Mouse (Mus musculus) lung, adult 2 months (tissue): Measurements from ENCODE around the gene Gm10310.

Source experiments
- CTCF ChIP-seq: fragments of 200-500 bp; IDR thresholded peaks from 2 replicates; pipeline ENCODE4 v1.5.1; 2011; ENCODE audit warnings: mild to moderate bottlenecking, low read length, control low read depth; ENCODE audit not compliant: insufficient read depth
- POLR2A ChIP-seq: fragments of 200-500 bp; IDR thresholded peaks from 2 replicates; pipeline ENCODE4 v1.6.1; 2011; ENCODE audit warnings: low read depth, mild to moderate bottlenecking, control low read depth, low read length, borderline replicate concordance; ENCODE audit errors: extremely low read depth

DNA sequence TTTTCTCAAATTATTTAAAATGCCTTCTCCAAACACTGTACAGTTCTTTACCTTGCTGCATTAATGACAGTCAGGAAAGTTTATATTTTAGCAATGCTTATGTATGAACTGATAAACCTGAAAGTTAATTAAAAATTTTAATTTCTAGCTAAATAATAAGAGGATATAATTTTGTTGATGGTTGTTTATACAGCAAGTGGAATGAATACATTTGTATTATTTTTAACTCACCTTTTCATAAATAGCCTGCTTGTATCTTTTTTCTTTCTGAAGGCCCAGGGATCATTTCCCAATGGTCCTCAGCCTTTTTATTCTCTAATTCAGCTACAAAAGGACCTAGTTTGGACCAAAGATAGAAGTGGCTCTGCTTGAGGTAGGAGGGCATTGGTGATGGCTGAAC lies 27.5 kb upstream of the Gm10310 start, which contains the start of gene Olfr820:
- TF ChIP-seq POLR2A (no peak), CTCF (no peak)
